Mouse (Mus musculus): ENCODE results near the gene Filip1.

Gene Filip1

GRCm38 (mm10) chr9:79979274-79979673 lies 33.4 kb downstream of the Filip1 start:
- no peak for DNase-seq (ENCODE audit: low read depth)

GRCm38 (mm10) chr9:79978228-79979024 lies 34.2 kb downstream of the Filip1 start:
- DNase-seq (ENCODE audit: low read depth): no peak

GRCm38 (mm10) chr9:79977549-79977971 lies 35.1 kb downstream of the Filip1 start:
- DNase-seq (ENCODE audit: low read depth): no peak

GRCm38 (mm10) chr9:79976789-79977188 lies 35.9 kb downstream of the Filip1 start:
- DNase-seq (ENCODE audit: low read depth): no peak

GRCm38 (mm10) chr9:79975121-79975520 lies 37.5 kb downstream of the Filip1 start:
- no peak for DNase-seq (ENCODE audit: low read depth)

GRCm38 (mm10) chr9:79973582-79973981 lies 39.1 kb downstream of the Filip1 start:
- no peak for DNase-seq (ENCODE audit: low read depth)

GRCm38 (mm10) chr9:79972705-79973104 lies 39.9 kb downstream of the Filip1 start:
- no peak for DNase-seq (ENCODE audit: low read depth)

- no peak for DNase-seq (ENCODE audit: low read depth)
Observed at GRCm38 (mm10) chr9:79971619-79972018, 41.0 kb downstream of the Filip1 start.

GRCm38 (mm10) chr9:79970659-79971118 lies 42.0 kb downstream of the Filip1 start:
- DNase-seq (ENCODE audit: low read depth): no peak

- no peak for DNase-seq (ENCODE audit: low read depth)
Observed at GRCm38 (mm10) chr9:79969544-79969943, 43.1 kb downstream of the Filip1 start.

- DNase-seq (ENCODE audit: low read depth): no peak
Observed at GRCm38 (mm10) chr9:79966711-79967487, 45.8 kb downstream of the Filip1 start.

- no peak for DNase-seq (ENCODE audit: low read depth)
Observed at GRCm38 (mm10) chr9:79965600-79966392, 46.9 kb downstream of the Filip1 start.

- no peak for DNase-seq (ENCODE audit: low read depth)
Observed at GRCm38 (mm10) chr9:79965003-79965402, 47.6 kb downstream of the Filip1 start.

- no peak for DNase-seq (ENCODE audit: low read depth)
Observed at GRCm38 (mm10) chr9:79961630-79962285, 50.9 kb downstream of the Filip1 start.

GRCm38 (mm10) chr9:79960453-79960852 lies 52.2 kb downstream of the Filip1 start:
- DNase-seq (ENCODE audit: low read depth): no peak

- no peak for DNase-seq (ENCODE audit: low read depth)
Observed at GRCm38 (mm10) chr9:79958395-79958794, 54.3 kb downstream of the Filip1 start.

- DNase-seq (ENCODE audit: low read depth): no peak
Observed at GRCm38 (mm10) chr9:79954944-79955343, 57.7 kb downstream of the Filip1 start.

GRCm38 (mm10) chr9:79951984-79952383 lies 60.7 kb downstream of the Filip1 start:
- DNase-seq (ENCODE audit: low read depth): no peak

GRCm38 (mm10) chr9:79951339-79951738 lies 61.3 kb downstream of the Filip1 start:
- DNase-seq (ENCODE audit: low read depth): no peak

- DNase-seq (ENCODE audit: low read depth): no peak
Observed at GRCm38 (mm10) chr9:79950666-79951065, 62.0 kb downstream of the Filip1 start.

GRCm38 (mm10) chr9:79950038-79950437 lies 62.6 kb downstream of the Filip1 start:
- no peak for DNase-seq (ENCODE audit: low read depth)

- no peak for DNase-seq (ENCODE audit: low read depth)
Observed at GRCm38 (mm10) chr9:79948376-79948775, 64.3 kb downstream of the Filip1 start.

All from fibroblast of lung, adult 2 months (primary cell).